Mouse (Mus musculus) hindbrain, postnatal 0 days (tissue): ENCODE measurements around the gene Higd1a. TPM values are rescaled to one million over a fixed set of nuclear protein-coding genes. Genes with fewer than 3 reads are reported as not detected.
A peak's percentile ranks its signal among the peaks of the same experiment; 100 is the strongest.

Experiments used
- ATAC-seq: fragments of 200-750 bp; cut with Nextera tagmentation; 2 replicates; pipeline ENCODE4 v1.8.0; 2017; ENCODE audit warnings: mild to moderate bottlenecking, moderate TSS enrichment, moderate library complexity
- DNase-seq: peaks from one replicate; pipeline ENCODE4 v3.0.0-alpha.2; 2015; ENCODE audit warnings: low spot score
- H3K27ac ChIP-seq: fragments of 300-500 bp; sonication (generic); 2 replicates; pipeline ENCODE4 v1.5.1; 2014; ENCODE audit warnings: mild to moderate bottlenecking
- H3K27me3 ChIP-seq: fragments of 300-500 bp; sonication (generic); 2 replicates; pipeline ENCODE4 v1.6.1; 2014; ENCODE audit warnings: low read length, mixed read lengths; ENCODE audit not compliant: insufficient read depth
- H3K36me3 ChIP-seq: fragments of 300-500 bp; sonication (generic); 2 replicates; pipeline ENCODE4 v1.6.1; 2014; ENCODE audit warnings: low read length, mixed read lengths; ENCODE audit not compliant: insufficient read depth
- H3K4me1 ChIP-seq: fragments of 300-500 bp; sonication (generic); 2 replicates; pipeline ENCODE4 v1.6.1; 2014; ENCODE audit warnings: antibody characterized with exemption, low read length, mixed read lengths; ENCODE audit not compliant: insufficient read depth
- H3K4me2 ChIP-seq: fragments of 300-500 bp; sonication (generic); 2 replicates; pipeline ENCODE4 v1.6.1; 2014; ENCODE audit warnings: low read depth, mild to moderate bottlenecking, low read length, moderate library complexity, mixed read lengths
- H3K4me3 ChIP-seq: fragments of 300-500 bp; sonication (generic); 2 replicates; pipeline ENCODE4 v1.5.1; 2014; ENCODE audit warnings: low read length
- H3K9ac ChIP-seq: fragments of 300-500 bp; sonication (generic); replicated peaks from 2 replicates; pipeline ENCODE4 v1.6.1; 2014; ENCODE audit warnings: mild to moderate bottlenecking, low read length, moderate library complexity, mixed read lengths
- H3K9me3 ChIP-seq: fragments of 300-500 bp; sonication (generic); 2 replicates; pipeline ENCODE4 v1.6.1; 2016; ENCODE audit warnings: low read length, mixed read lengths
- CTCF ChIP-seq: IDR thresholded peaks from 2 replicates; pipeline ENCODE4 v1.5.1; 2016; ENCODE audit warnings: antibody characterized with exemption, control low read depth, low read depth
- WGBS: fragments of 180-500 bp; shearing (Covaris S2); extraction: QIAGEN DNeasy Blood & Tissue Kit; methylation state at CpG from one replicate; pipeline ENCODE4 v1.1.7; 2014; 5-methylcytosine and 5-hydroxymethylcytosine counted together
- polyA plus RNA-seq: library from polyadenylated mRNA; unstranded; fragments of >200 nt; fragmentation: Nextera tagmentation; extraction: Ambion mirVana; gene quantifications from 2 replicates; pipeline ENCODE4 v1.2.1, GENCODE M21; 2015
- total RNA-seq: library from RNA; depleted of rRNA; stranded (reverse); fragments of >200 nt; gene quantifications from 2 replicates; pipeline ENCODE4 v1.2.3, GENCODE M21; 2014

Gene Higd1a
- total and polyA plus RNA-seq, 2 experiments from 2014 or later: 27.2 to 197 TPM

- Histone ChIP-seq H3K36me3 (no peaks in the 10 kb centered on the region), H3K27ac (no peak overlapping the region), H3K9me3 (no peaks in the 10 kb centered on the region), H3K4me1 (no peaks in the 10 kb centered on the region), H3K9ac (no peak overlapping the region), H3K4me2 (no peak overlapping the region), H3K27me3 (no peaks in the 10 kb centered on the region), H3K4me3 (no peak overlapping the region)
- no peak for TF ChIP-seq CTCF
- ATAC-seq (no peak), DNase-seq (no peak)
- WGBS: 68% methylated on average over 7 of the region's 7 CpGs
These were observed 37.3 kb upstream of the Higd1a start for GRCm38 (mm10) chr9:121895392-121895993.

- H3K4me3 ChIP-seq: no peak overlapping the region
- no peak overlapping the region for H3K9ac ChIP-seq
- H3K4me1 ChIP-seq: no peaks in the 10 kb centered on the region
- 69% methylated on average over 7 of the region's 7 CpGs for WGBS
- TF ChIP-seq CTCF: no peak
- no peaks in the 10 kb centered on the region for H3K27me3 ChIP-seq
- no peak overlapping the region for H3K27ac ChIP-seq
- no peak overlapping the region for H3K4me2 ChIP-seq
- H3K36me3 ChIP-seq: no peaks in the 10 kb centered on the region
- no peak for ATAC-seq
- H3K9me3 ChIP-seq: no peaks in the 10 kb centered on the region
- no peak for DNase-seq
These were observed 36.3 kb upstream of the Higd1a start for GRCm38 (mm10) chr9:121894447-121894846.

DNA sequence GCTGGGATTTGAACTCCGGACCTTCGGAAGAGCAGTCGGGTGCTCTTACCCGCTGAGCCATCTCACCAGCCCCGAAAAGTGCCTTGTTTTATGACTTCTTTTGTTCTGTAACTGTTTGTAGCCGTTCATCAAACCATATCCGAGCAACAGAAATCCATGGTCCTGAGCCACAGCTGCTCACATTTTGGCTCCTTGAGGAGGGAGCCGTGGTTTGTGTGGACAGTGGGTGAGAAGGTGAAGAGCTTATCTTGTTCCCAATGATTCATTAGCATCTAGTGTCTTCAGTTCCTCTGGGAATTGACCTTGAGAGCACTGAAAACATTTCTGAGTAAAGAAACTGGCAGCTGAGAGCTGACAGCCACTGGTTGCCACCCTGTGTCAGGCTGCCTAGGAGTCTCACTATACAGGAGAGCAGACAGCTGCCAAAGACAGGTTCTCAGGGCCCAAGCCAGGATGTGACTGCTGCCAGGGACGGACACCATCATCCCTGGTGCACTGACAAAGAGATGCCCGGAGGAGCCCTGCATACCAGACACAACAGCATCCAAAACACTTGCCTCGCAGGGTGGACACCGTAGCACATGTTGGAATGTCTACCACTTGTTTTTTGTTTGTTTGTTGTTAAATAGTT is 34.0 kb upstream of the Higd1a start:
- H3K27me3 ChIP-seq: no peaks in the 10 kb centered on the region
- no peaks in the 10 kb centered on the region for H3K9me3 ChIP-seq
- DNase-seq: no peak
- no peaks in the 10 kb centered on the region for H3K36me3 ChIP-seq
- H3K27ac ChIP-seq: no peak overlapping the region
- TF ChIP-seq CTCF: no peak
- no peaks in the 10 kb centered on the region for H3K4me1 ChIP-seq
- no peak overlapping the region for H3K9ac ChIP-seq
- no peak overlapping the region for H3K4me3 ChIP-seq
- 82% methylated on average over 12 of the region's 12 CpGs for WGBS
- no peak for ATAC-seq
- no peak overlapping the region for H3K4me2 ChIP-seq

- 93% methylated on average over 9 of the region's 9 CpGs for WGBS
- Histone ChIP-seq H3K27ac (no peak overlapping the region), H3K36me3 (no peaks in the 10 kb centered on the region), H3K4me2 (no peak overlapping the region), H3K9ac (no peak overlapping the region), H3K4me1 (no peaks in the 10 kb centered on the region), H3K4me3 (no peak overlapping the region), H3K27me3 (no peaks in the 10 kb centered on the region), H3K9me3 (no peaks in the 10 kb centered on the region)
- ATAC-seq (no peak), DNase-seq (no peak)
- no peak for TF ChIP-seq CTCF
These were observed 33.1 kb upstream of the Higd1a start for GRCm38 (mm10) chr9:121891301-121891700.

- no peak for TF ChIP-seq CTCF
- no peak overlapping the region for H3K4me2 ChIP-seq
- no peak overlapping the region for H3K27ac ChIP-seq
These were observed 32.3 kb upstream of the Higd1a start for GRCm38 (mm10) chr9:121890441-121890941.

DNA sequence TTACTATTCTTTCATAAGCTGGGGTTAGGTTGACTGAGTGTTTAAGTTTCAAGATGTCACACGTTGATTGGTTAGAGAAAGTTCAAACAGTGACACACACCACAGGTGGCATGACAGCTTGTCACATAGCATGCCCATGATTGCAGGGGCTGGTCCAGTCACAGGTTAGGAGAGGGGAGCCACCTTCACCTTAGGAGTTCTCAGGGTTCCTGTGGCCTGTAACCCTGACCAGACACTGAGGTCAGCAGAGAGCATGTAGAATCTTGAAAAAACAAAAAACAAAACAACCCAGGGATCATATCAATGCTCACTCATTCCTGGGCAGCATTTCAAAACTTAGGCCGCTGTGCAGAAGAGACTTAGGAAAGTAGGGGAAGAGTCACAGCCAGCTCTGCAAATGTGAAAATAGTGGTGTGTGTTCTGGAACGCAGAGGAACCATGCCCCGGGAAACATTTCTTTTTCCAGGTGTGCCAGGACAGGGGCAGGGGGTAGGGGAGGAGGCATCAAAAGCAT is 31.8 kb upstream of the Higd1a start:
- ATAC-seq: no peak
- no peak overlapping the region for H3K27ac ChIP-seq
- no peaks in the 10 kb centered on the region for H3K27me3 ChIP-seq
- no peaks in the 10 kb centered on the region for H3K36me3 ChIP-seq
- H3K4me3 ChIP-seq: no peak overlapping the region
- H3K4me2 ChIP-seq: no peak overlapping the region
- TF ChIP-seq CTCF: no peak
- no peak for DNase-seq
- H3K9me3 ChIP-seq: no peaks in the 10 kb centered on the region
- 64% methylated on average over 4 of the region's 4 CpGs for WGBS
- no peaks in the 10 kb centered on the region for H3K4me1 ChIP-seq
- H3K9ac ChIP-seq: no peak overlapping the region

More at GRCm38 (mm10) chr9:121890441-121890941, 32.3 kb upstream of the Higd1a start:
- ATAC-seq: no peak
- Histone ChIP-seq H3K36me3 (no peaks in the 10 kb centered on the region), H3K4me1 (no peaks in the 10 kb centered on the region), H3K4me3 (no peak overlapping the region), H3K9me3 (no peaks in the 10 kb centered on the region), H3K9ac (no peak overlapping the region), H3K27me3 (no peaks in the 10 kb centered on the region)
- DNase-seq: peak; percentile 14
- 39% methylated on average over 18 of the region's 18 CpGs for WGBS

DNA sequence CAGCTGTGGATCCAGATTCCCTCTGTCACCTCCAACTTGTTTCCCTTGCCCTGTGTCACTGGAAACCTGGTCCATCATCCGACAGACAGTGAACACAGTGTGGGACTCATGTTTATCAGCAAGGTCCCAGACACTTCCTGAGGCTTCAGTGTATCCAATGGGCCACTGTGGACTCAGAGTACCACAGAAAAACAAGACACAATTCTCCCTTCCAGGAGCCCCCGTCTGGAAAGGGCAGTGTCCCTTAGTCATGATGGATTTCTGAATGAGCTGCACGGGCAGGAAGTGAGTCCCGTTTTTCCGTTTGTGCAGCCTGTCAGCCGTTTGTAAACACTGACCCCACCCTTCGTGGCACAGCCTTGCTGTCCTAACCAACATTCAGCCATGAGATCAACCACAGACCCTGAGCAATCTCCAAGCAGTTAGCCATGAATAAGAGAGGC is 23.9 kb upstream of the Higd1a start:
- no peak overlapping the region for H3K9ac ChIP-seq
- no peaks in the 10 kb centered on the region for H3K27me3 ChIP-seq
- H3K4me2 ChIP-seq: no peak overlapping the region
- no peaks in the 10 kb centered on the region for H3K9me3 ChIP-seq
- no peak overlapping the region for H3K27ac ChIP-seq
- H3K4me1 ChIP-seq: no peaks in the 10 kb centered on the region
- DNase-seq (no peak), ATAC-seq (no peak)
- 73% methylated on average over 7 of the region's 7 CpGs for WGBS
- H3K4me3 ChIP-seq: no peak overlapping the region
- no peak for TF ChIP-seq CTCF
- H3K36me3 ChIP-seq: no peaks in the 10 kb centered on the region
